Mouse (Mus musculus): Measurements from ENCODE around the gene Bcor.

DNA sequence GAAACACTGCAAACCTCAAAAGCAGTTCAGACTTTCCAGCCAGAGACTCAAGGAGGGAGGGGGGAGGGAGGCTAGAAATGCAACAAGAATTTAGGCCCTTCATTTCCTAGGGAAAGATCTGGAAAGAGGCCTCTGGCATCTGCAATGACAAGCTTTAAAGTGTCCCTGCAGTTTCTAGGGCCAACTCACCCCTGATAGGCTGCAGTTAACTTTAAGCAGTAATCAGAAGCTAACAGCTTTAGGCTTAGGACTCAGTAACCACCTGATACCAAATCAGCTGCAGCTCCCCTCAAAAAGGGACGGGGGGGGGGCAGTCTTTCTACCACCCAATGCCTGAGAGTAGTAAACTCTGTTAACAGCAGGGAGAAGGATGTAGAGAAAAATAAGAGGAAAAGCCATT is 156.6 kb downstream of the Bcor start:
- TF ChIP-seq CHD2 (IDR thresholded peaks at IDR 0.05; ENCODE audit: low read depth, low read length) (no peak), HCFC1 (IDR thresholded peaks at IDR 0.05; ENCODE audit: borderline replicate concordance, insufficient read depth, low read length) (no peak), ZC3H11A (IDR thresholded peaks at IDR 0.05; ENCODE audit: borderline replicate concordance, low read depth, low read length) (no peak), MAFK (IDR thresholded peaks at IDR 0.05; ENCODE audit: insufficient read depth, low read depth, low read length) (no peak)
